ENCODE assay signal across 26 mouse cellular contexts in the genomic region with DNA sequence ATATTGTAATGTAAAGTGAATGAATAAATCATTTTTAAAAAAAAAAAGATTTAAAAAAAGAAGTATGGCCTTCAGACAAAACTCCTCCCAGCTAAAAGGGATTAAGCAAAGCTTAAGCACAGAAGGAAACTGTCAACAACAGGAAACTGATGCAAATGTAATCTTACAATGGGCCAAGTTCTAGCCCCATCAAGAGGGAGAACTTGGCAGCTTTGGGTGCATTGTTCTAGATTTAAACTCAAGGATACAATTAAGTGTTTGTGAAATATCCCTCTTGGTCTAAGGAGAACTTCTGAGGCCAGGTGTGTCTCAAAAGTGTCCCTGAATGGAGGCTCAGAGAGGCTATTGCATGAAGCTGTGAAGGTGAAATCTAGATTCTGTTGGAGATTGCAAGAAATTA.
"Had no signal": no experiment of that assay in that cellular context is flagged by ENCODE, and none has a peak within 500 bp of the region (broad histone marks: within the 10 kb centered on the region; RNA-seq: fewer than 3 reads in every experiment).

No protein-coding gene starts in this region.

- H3K36me3 ChIP-seq: heart, embryonic 13.5 days; heart, embryonic 15.5 days; hindbrain, embryonic 13.5 days; hindbrain, embryonic 15.5 days; kidney, embryonic 15.5 days; limb, embryonic 13.5 days; limb, embryonic 15.5 days had no signal

- H3K4me3 ChIP-seq: heart, adult 2 months; heart, embryonic 13.5 days; heart, embryonic 15.5 days; hindbrain, embryonic 13.5 days; hindbrain, embryonic 15.5 days; kidney, embryonic 15.5 days; limb, embryonic 13.5 days; limb, embryonic 15.5 days had no signal

- H3K4me2 ChIP-seq: heart, embryonic 11.5 days; heart, embryonic 13.5 days; heart, embryonic 15.5 days; hindbrain, embryonic 13.5 days; hindbrain, embryonic 15.5 days; kidney, embryonic 15.5 days; limb, embryonic 13.5 days; limb, embryonic 15.5 days; liver, embryonic 11.5 days had no signal

- DNase-seq: gastrocnemius, postnatal 14 days; gastrocnemius, postnatal 36 days; heart, adult 11 months; heart, adult 2 months; heart, postnatal 14 days; heart, postnatal 36 days; kidney, adult 11 months; kidney, adult 2 months; kidney, adult 9 months; kidney, postnatal 14 days; kidney, postnatal 36 days; layer of hippocampus, adult 9-11 months; layer of hippocampus, postnatal 36 days; left cerebral cortex, postnatal 4 days had no signal

- H3K27me3 ChIP-seq: heart, embryonic 13.5 days; heart, embryonic 15.5 days; hindbrain, embryonic 13.5 days; hindbrain, embryonic 15.5 days; kidney, embryonic 15.5 days; limb, embryonic 13.5 days; limb, embryonic 15.5 days had no signal

- H3K9me3 ChIP-seq: heart, embryonic 13.5 days; heart, embryonic 15.5 days; hindbrain, embryonic 13.5 days; hindbrain, embryonic 15.5 days; kidney, embryonic 15.5 days; limb, embryonic 13.5 days; limb, embryonic 15.5 days had no signal

- ATAC-seq: hindbrain, postnatal 0 days; intestine, embryonic 16.5 days had no signal

- H3K27ac ChIP-seq: heart, adult 2 months; heart, embryonic 13.5 days; heart, embryonic 15.5 days; hindbrain, embryonic 13.5 days; hindbrain, embryonic 15.5 days; hindbrain, postnatal 0 days; kidney, embryonic 15.5 days; kidney, postnatal 0 days; limb, embryonic 13.5 days; limb, embryonic 15.5 days had no signal

- H3K9ac ChIP-seq: heart, embryonic 13.5 days; heart, embryonic 15.5 days; hindbrain, embryonic 13.5 days; hindbrain, embryonic 15.5 days; kidney, embryonic 15.5 days; limb, embryonic 13.5 days; limb, embryonic 15.5 days had no signal

- H3K4me1 ChIP-seq: heart, embryonic 13.5 days; heart, embryonic 15.5 days; hindbrain, embryonic 13.5 days; hindbrain, embryonic 15.5 days; kidney, embryonic 15.5 days; limb, embryonic 13.5 days; limb, embryonic 15.5 days had no signal
